Mouse (Mus musculus) kidney, embryonic 15.5 days (tissue): ENCODE results near the gene Trmt2a. TPM values are rescaled to one million over a fixed set of nuclear protein-coding genes. Genes with fewer than 3 reads are reported as not detected.

Experiments
- ATAC-seq: fragments of 200-750 bp; cut with Nextera tagmentation; replicated peaks from 2 replicates; pipeline ENCODE4 v1.8.0; 2017; ENCODE audit warnings: moderate TSS enrichment; ENCODE audit not compliant: low FRiP score
- H3K27ac ChIP-seq: fragments of 300-500 bp; sonication (generic); 2 replicates; pipeline ENCODE4 v1.5.1; 2015; ENCODE audit warnings: mild to moderate bottlenecking, inconsistent platforms
- H3K27me3 ChIP-seq: fragments of 300-500 bp; sonication (generic); 2 replicates; pipeline ENCODE4 v1.6.1; 2015; ENCODE audit warnings: inconsistent platforms
- H3K36me3 ChIP-seq: fragments of 300-500 bp; sonication (generic); 2 replicates; pipeline ENCODE4 v1.6.1; 2015; ENCODE audit warnings: inconsistent platforms
- H3K4me1 ChIP-seq: fragments of 300-500 bp; sonication (generic); 2 replicates; pipeline ENCODE4 v1.6.1; 2015; ENCODE audit warnings: inconsistent platforms
- H3K4me2 ChIP-seq: fragments of 300-500 bp; sonication (generic); 2 replicates; pipeline ENCODE4 v1.6.1; 2015; ENCODE audit warnings: moderate library complexity, mild to moderate bottlenecking, inconsistent platforms
- H3K4me3 ChIP-seq: fragments of 300-500 bp; sonication (generic); replicated peaks from 2 replicates; pipeline ENCODE4 v1.5.1; 2015; ENCODE audit warnings: mild to moderate bottlenecking, inconsistent platforms
- H3K9ac ChIP-seq: fragments of 300-500 bp; sonication (generic); 2 replicates; pipeline ENCODE4 v1.6.1; 2015; ENCODE audit warnings: mild to moderate bottlenecking, inconsistent platforms
- H3K9me3 ChIP-seq: fragments of 300-500 bp; sonication (generic); replicated peaks from 2 replicates; pipeline ENCODE4 v1.6.1; 2016; ENCODE audit warnings: inconsistent platforms
- WGBS: fragments of 180-500 bp; shearing (Covaris S2); methylation state at CpG from one replicate; pipeline ENCODE4 v1.1.7; 2015; ENCODE audit warnings: mixed read lengths; 5-methylcytosine and 5-hydroxymethylcytosine counted together
- polyA plus RNA-seq: library from polyadenylated mRNA; unstranded; fragments of >200 nt; fragmentation: Nextera tagmentation; extraction: Ambion mirVana; gene quantifications from 2 replicates; pipeline ENCODE4 v1.2.1, GENCODE M21; 2015

The Trmt2a gene
- polyA plus RNA-seq, 1 experiment from 2014 or later = 99.2 TPM

GRCm38 (mm10) chr16:18233919-18234670 is 14.4 kb upstream of the Trmt2a start:
- Histone ChIP-seq H3K27ac (peak overlapping the region; percentile 93), H3K27me3 (no peaks in the 10 kb centered on the region), H3K9me3 (no peaks in the 10 kb centered on the region), H3K4me3 (peak overlapping the region; percentile 79), H3K9ac (peak overlapping the region; percentile 70), H3K4me1 (peaks cover 40% of the 10 kb centered on the region), H3K4me2 (peak overlapping the region; percentile 81), H3K36me3 (peaks cover 15% of the 10 kb centered on the region)
- WGBS = 21% methylated on average over 11 of the region's 13 CpGs
- peak; percentile 20; the same call in 1 of the 2 replicates for ATAC-seq

- Histone ChIP-seq H3K4me3 (peak within 1 kb of the TSS; percentile 79), H3K36me3 (peaks cover 21% of the 10 kb centered on the region), H3K4me1 (peaks cover 34% of the 10 kb centered on the region), H3K27ac (peak within 1 kb of the TSS; percentile 93), H3K9ac (peak within 1 kb of the TSS; percentile 70), H3K4me2 (peak within 1 kb of the TSS; percentile 81), H3K27me3 (no peaks in the 10 kb centered on the region), H3K9me3 (no peaks in the 10 kb centered on the region)
- WGBS = under 1% methylated on average over 66 of the region's 79 CpGs
- peak; percentile 70 for ATAC-seq
Measured at GRCm38 (mm10) chr16:18234671-18235388, 13.6 kb upstream of the Trmt2a start, which contains the start of gene Zdhhc8. Gene Zdhhc8, minus strand, starts transcription at chr16:18235136.

GRCm38 (mm10) chr16:18235389-18236065 is 13.0 kb upstream of the Trmt2a start:
- H3K36me3 ChIP-seq = peaks cover 28% of the 10 kb centered on the region
- H3K9ac ChIP-seq = peak overlapping the region; percentile 70
- peak overlapping the region; percentile 79 for H3K4me3 ChIP-seq
- peaks cover 27% of the 10 kb centered on the region for H3K4me1 ChIP-seq
- H3K4me2 ChIP-seq = peak overlapping the region; percentile 81
- no peaks in the 10 kb centered on the region for H3K27me3 ChIP-seq
- H3K27ac ChIP-seq = peak overlapping the region; percentile 93
- 3% methylated on average over 19 of the region's 19 CpGs for WGBS
- no peaks in the 10 kb centered on the region for H3K9me3 ChIP-seq
- ATAC-seq = peak; percentile 78

GRCm38 (mm10) chr16:18236676-18237501 is 11.6 kb upstream of the Trmt2a start:
- Histone ChIP-seq H3K36me3 (peaks cover 42% of the 10 kb centered on the region), H3K9me3 (no peaks in the 10 kb centered on the region), H3K4me3 (no peak overlapping the region), H3K4me1 (peaks cover 26% of the 10 kb centered on the region), H3K27ac (peak overlapping the region; percentile 93; the same call in 1 of the 2 replicates), H3K4me2 (0 out of 2 replicates have a peak overlapping the region, but pooled peaks have one; percentile 81), H3K9ac (peak overlapping the region; percentile 70; the same call in 1 of the 2 replicates), H3K27me3 (no peaks in the 10 kb centered on the region)
- WGBS = 72% methylated on average over 7 of the region's 7 CpGs
- no peak for ATAC-seq

GRCm38 (mm10) chr16:18241581-18241980 is 6.9 kb upstream of the Trmt2a start:
- ATAC-seq = no peak
- no peak overlapping the region for H3K4me2 ChIP-seq
- no peak overlapping the region for H3K27ac ChIP-seq
- H3K27me3 ChIP-seq = no peaks in the 10 kb centered on the region
- H3K4me1 ChIP-seq = peaks cover 9% of the 10 kb centered on the region
- H3K9ac ChIP-seq = no peak overlapping the region
- H3K4me3 ChIP-seq = no peak overlapping the region
- H3K9me3 ChIP-seq = no peaks in the 10 kb centered on the region
- WGBS = 94% methylated on average over 10 of the region's 10 CpGs
- H3K36me3 ChIP-seq = peaks cover 88% of the 10 kb centered on the region

- H3K27ac ChIP-seq = peak overlapping the region; percentile 95
- H3K36me3 ChIP-seq = peaks cover 65% of the 10 kb centered on the region
- no peaks in the 10 kb centered on the region for H3K9me3 ChIP-seq
- WGBS = under 1% methylated on average over 33 of the region's 33 CpGs
- H3K4me3 ChIP-seq = peak overlapping the region; percentile 90
- peak; percentile 2; the same call in 1 of the 2 replicates for ATAC-seq
- peak overlapping the region; percentile 75 for H3K4me2 ChIP-seq
- H3K4me1 ChIP-seq = peaks cover 42% of the 10 kb centered on the region
- no peaks in the 10 kb centered on the region for H3K27me3 ChIP-seq
- peak overlapping the region; percentile 93 for H3K9ac ChIP-seq
Measured at GRCm38 (mm10) chr16:18247521-18248399, 719 bp upstream of the Trmt2a start.

GRCm38 (mm10) chr16:18249364-18249967 is 987 bp downstream of the Trmt2a start:
- peak overlapping the region; percentile 89 for H3K9ac ChIP-seq
- H3K36me3 ChIP-seq = peaks cover 65% of the 10 kb centered on the region
- H3K4me3 ChIP-seq = peak overlapping the region; percentile 90
- H3K9me3 ChIP-seq = no peaks in the 10 kb centered on the region
- H3K27me3 ChIP-seq = no peaks in the 10 kb centered on the region
- 4% methylated on average over 27 of the region's 27 CpGs for WGBS
- peaks cover 42% of the 10 kb centered on the region for H3K4me1 ChIP-seq
- H3K4me2 ChIP-seq = peak overlapping the region; percentile 75
- ATAC-seq = peak; percentile 5
- H3K27ac ChIP-seq = peak overlapping the region; percentile 95

GRCm38 (mm10) chr16:18250231-18250630 is 1.8 kb downstream of the Trmt2a start:
- peak overlapping the region; percentile 75 for H3K4me2 ChIP-seq
- peak overlapping the region; percentile 89; the same call in 1 of the 2 replicates for H3K9ac ChIP-seq
- peak overlapping the region; percentile 90 for H3K4me3 ChIP-seq
- 62% methylated on average over 4 of the region's 4 CpGs for WGBS
- H3K4me1 ChIP-seq = peaks cover 42% of the 10 kb centered on the region
- no peaks in the 10 kb centered on the region for H3K27me3 ChIP-seq
- peak overlapping the region; percentile 95; the same call in 1 of the 2 replicates for H3K27ac ChIP-seq
- no peak for ATAC-seq
- no peaks in the 10 kb centered on the region for H3K9me3 ChIP-seq
- peaks cover 65% of the 10 kb centered on the region for H3K36me3 ChIP-seq

- H3K9ac ChIP-seq = peak overlapping the region; percentile 21; the same call in 1 of the 2 replicates
- peak overlapping the region; percentile 90 for H3K4me3 ChIP-seq
- 68% methylated on average over 10 of the region's 10 CpGs for WGBS
- peak overlapping the region; percentile 75 for H3K4me2 ChIP-seq
- H3K27me3 ChIP-seq = no peaks in the 10 kb centered on the region
- 0 out of 2 replicates have a peak overlapping the region, but pooled peaks have one; percentile 18 for H3K27ac ChIP-seq
- peaks cover 65% of the 10 kb centered on the region for H3K36me3 ChIP-seq
- no peaks in the 10 kb centered on the region for H3K9me3 ChIP-seq
- no peak for ATAC-seq
- H3K4me1 ChIP-seq = peaks cover 37% of the 10 kb centered on the region
Measured at GRCm38 (mm10) chr16:18250828-18251790, 2.6 kb downstream of the Trmt2a start.
